Mouse (Mus musculus) testis, adult 2 months (tissue): ENCODE data around the gene Eif2b2. TPM values are rescaled to one million over a fixed set of nuclear protein-coding genes. Genes with fewer than 3 reads are reported as not detected.

Source experiments
- H3K27ac ChIP-seq: fragments of 200-500 bp; 2 replicates; pipeline ENCODE4 v1.5.1; 2012; ENCODE audit warnings: low read depth, low read length; ENCODE audit not compliant: control insufficient read depth, insufficient read depth
- H3K27me3 ChIP-seq: fragments of 200-500 bp; 2 replicates; pipeline ENCODE4 v1.6.1; 2012; ENCODE audit warnings: mild to moderate bottlenecking, low read length, moderate library complexity; ENCODE audit not compliant: control insufficient read depth, insufficient read depth
- H3K36me3 ChIP-seq: fragments of 200-500 bp; 2 replicates; pipeline ENCODE4 v1.6.1; 2012; ENCODE audit warnings: mild to moderate bottlenecking, low read length; ENCODE audit not compliant: control insufficient read depth, insufficient read depth
- H3K4me1 ChIP-seq: fragments of 200-500 bp; 2 replicates; pipeline ENCODE4 v1.6.1; 2012; ENCODE audit warnings: low read length; ENCODE audit not compliant: control insufficient read depth, insufficient read depth
- H3K4me3 ChIP-seq: fragments of 200-500 bp; 2 replicates; pipeline ENCODE4 v1.5.1; 2012; ENCODE audit warnings: low read depth, mild to moderate bottlenecking, low read length, moderate library complexity, mixed read lengths; ENCODE audit not compliant: control insufficient read depth
- CTCF ChIP-seq: fragments of 200-500 bp; IDR thresholded peaks from 2 replicates; pipeline ENCODE4 v1.5.1; 2012; ENCODE audit warnings: low read depth, mild to moderate bottlenecking, inconsistent platforms, low read length, moderate library complexity; ENCODE audit not compliant: control insufficient read depth, insufficient read depth, insufficient replicate concordance
- POLR2A ChIP-seq: fragments of 200-500 bp; IDR thresholded peaks from 2 replicates; pipeline ENCODE4 v1.6.1; 2012; ENCODE audit warnings: low read depth, mild to moderate bottlenecking, inconsistent platforms, low read length, moderate library complexity; ENCODE audit not compliant: control insufficient read depth
- polyA plus RNA-seq: library from polyadenylated mRNA; depleted of rRNA; stranded (reverse); fragments of >200 nt; gene quantifications from 2 replicates; pipeline ENCODE4 v1.2.3, GENCODE M21; 2012

The Eif2b2 gene
- polyA plus RNA-seq, 1 experiment, result 52.6 TPM

DNA sequence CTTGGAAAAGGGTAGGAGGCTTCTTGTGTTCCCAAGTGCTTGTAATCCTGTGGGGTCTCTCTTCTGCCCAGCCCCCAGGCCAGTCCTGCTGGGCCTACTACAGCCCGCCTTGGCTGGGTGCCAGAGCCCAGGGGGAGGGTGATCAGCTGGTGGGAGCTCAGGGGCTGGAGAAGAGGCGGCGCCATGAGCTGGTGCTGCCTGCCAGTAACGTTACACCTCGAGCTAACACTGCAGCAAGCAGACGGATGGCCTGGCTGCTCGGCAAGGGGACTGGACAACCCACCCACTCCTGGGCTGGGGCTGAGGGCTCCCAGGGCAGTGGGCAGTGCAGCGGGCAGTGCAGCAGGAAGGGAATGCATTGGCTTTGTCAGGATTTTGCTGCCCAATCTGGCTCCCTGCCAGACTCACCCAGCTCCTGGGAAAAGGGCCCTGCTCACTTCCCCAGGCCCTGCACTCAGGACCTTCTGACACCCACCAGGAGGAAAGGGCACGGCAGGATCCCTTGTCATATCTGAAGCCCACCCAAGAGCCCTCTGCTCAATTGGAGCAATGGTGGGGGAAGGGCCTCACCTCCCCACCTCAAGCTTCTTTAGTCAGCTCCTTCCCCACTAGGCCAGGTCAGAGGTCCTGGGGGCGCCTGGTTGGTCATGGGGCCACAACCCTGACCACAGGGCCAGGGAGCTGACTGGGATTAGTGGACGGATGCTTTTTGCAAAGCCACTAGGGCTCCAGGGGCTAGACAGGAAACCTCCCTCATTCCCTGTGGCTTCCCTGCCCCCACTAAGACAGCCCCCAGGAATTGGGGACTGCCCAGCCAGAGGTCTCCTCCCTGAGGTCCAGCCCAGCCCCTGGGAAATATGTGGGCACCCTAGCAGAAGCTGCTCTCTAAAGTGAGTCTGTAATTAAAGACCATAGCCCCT, 43.1 kb upstream of the Eif2b2 start:
- Histone ChIP-seq H3K4me3 (peak overlapping the region; percentile 51; the same call in 1 of the 2 replicates), H3K27me3 (no peaks in the 10 kb centered on the region), H3K4me1 (peaks cover 15% of the 10 kb centered on the region)

DNA sequence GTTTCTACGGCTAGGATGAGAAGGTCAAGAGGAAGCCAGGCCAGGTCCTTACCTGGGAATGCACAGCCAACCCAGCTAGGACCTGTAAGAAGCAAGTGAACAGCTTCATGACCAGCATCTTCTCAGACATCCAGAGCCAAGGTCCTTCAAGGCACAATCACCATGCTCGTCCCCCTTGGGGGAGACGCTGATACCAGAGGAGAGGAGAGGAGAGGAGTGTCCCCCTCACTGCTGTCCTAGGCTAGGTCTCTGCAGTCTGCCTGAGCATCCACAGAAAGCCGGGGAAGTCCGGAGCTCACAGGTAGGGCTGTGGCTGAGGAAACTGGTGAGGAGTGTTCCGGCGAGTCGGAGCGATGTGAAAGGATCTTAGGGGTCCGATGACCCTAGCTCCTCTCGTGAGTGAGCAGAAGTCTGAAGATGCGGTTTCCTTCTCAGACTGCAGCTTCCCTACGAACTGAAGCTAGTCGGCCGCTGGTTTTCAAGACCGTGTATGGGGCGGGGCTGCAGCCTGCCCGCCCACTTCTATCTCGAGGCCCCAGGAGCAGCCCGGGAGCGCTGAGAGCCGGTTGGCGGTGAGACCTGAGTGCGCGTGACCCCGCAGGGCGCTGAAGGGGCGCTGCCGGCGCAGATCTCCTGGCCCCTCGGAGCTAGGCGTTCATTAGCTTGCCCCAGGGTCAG, 42.3 kb upstream of the Eif2b2 start:
- no peak overlapping the region for H3K27ac ChIP-seq
- no peaks in the 10 kb centered on the region for H3K27me3 ChIP-seq
- no peaks in the 10 kb centered on the region for H3K36me3 ChIP-seq
- H3K4me1 ChIP-seq, result peaks cover 15% of the 10 kb centered on the region
- H3K4me3 ChIP-seq, result peak overlapping the region; percentile 51
- no peak for TF ChIP-seq CTCF
- TF ChIP-seq POLR2A, result no peak

More for the DNA sequence above, 43.1 kb upstream of the Eif2b2 start:
- no peak for TF ChIP-seq CTCF
- TF ChIP-seq POLR2A, result no peak
- H3K36me3 ChIP-seq, result no peaks in the 10 kb centered on the region
- H3K27ac ChIP-seq, result no peak overlapping the region

DNA sequence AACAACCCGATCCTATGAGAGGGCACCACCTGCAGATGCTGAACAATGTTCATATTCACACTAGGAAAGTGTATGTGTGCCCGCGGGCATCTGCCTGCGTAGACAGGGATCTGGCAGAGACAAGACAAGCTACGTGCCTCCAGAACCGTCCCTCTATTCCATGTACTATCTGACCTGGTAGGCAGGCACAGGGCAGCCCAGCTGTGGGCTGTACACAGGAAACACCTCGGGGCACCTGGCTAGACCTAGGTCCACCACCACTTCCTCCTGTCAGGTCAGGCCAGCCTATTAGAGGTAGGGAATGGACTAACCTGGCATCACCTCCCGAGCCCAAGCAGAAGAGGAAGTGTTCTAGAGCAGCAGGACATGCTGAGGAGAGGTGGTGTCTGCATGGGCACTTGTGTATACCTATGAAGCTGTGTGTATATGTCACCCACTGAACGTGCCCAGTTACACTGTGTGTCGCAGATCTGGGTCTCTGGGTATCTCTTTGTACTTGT, 41.5 kb upstream of the Eif2b2 start, which contains the start of gene Pgf:
Gene Pgf, minus strand, starts transcription at position 51 of the 500 bp plus-strand sequence.
- TF ChIP-seq CTCF, result no peak
- no peak for TF ChIP-seq POLR2A
- H3K4me1 ChIP-seq, result peaks cover 15% of the 10 kb centered on the region
- peak within 1 kb of the TSS; percentile 51 for H3K4me3 ChIP-seq
- H3K27ac ChIP-seq, result no peak within 1 kb of the TSS
- H3K36me3 ChIP-seq, result no peaks in the 10 kb centered on the region
- H3K27me3 ChIP-seq, result no peaks in the 10 kb centered on the region

DNA sequence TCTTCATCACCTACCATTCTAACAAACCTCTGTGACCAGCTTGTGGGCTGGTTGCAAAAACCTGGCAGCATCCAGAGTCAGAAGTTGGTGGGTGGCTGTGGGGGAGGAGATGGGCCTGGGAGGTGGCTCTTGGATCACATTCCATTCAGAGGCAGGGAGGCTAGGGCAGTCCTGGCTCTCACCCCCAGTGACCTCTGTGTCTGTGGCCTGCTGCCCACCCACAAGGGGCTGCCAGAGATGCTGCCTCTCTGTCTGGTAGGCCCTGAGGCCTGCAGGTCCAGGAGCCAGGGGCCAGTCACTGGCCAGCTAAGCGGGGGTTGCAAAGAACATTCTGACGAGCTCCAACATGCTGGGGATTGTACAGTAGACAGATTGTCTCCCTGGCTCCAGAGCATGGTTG, 41.0 kb upstream of the Eif2b2 start:
- TF ChIP-seq CTCF (no peak), POLR2A (no peak)
- peaks cover 15% of the 10 kb centered on the region for H3K4me1 ChIP-seq
- H3K36me3 ChIP-seq, result no peaks in the 10 kb centered on the region
- no peak overlapping the region for H3K4me3 ChIP-seq
- H3K27me3 ChIP-seq, result no peaks in the 10 kb centered on the region
- H3K27ac ChIP-seq, result no peak overlapping the region

DNA sequence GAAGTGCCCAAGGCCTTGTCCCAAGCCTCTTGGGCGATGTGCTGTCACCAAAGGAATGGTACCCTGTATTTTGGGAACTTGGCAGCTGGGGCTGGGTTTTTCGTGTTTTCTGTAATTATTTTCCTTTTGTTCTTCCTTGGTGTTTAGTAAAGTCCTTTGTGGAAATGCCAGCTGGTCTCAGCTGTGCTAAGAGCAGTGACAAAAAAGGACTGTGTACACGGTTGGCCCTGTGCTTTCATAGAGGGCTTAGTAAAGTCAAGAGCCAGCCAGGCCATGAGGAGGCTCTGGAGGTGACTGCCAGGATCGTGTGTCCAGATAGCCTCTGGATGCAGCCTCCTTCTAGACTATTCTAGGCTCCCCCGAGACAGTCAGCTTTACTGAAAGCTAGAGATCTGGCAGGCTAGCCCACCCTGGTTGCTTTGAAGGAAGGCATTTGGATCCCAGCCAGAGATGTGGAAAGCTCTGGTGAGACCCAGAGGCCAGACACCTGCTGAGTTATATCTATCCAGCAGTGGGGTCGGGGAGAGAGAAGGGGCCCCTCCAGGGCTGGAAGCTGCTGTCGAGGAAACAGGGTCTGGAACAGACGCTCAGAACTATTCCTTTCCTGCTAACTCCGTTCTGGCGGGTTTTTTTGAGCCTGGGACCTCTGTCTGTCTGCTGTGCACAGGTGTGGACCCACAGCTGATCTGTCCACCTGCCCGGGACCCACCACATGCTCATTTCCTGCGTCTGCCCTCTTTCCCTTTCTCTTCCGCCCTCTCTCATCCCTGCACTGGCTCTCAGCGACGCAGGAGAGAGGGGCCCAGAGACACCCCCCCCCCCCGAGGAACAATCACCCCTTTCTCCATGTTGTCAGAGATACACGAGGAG, 37.6 kb upstream of the Eif2b2 start:
- Histone ChIP-seq H3K36me3 (no peaks in the 10 kb centered on the region), H3K27ac (no peak overlapping the region), H3K27me3 (no peaks in the 10 kb centered on the region), H3K4me1 (peaks cover 10% of the 10 kb centered on the region), H3K4me3 (no peak overlapping the region)
- no peak for TF ChIP-seq POLR2A
- TF ChIP-seq CTCF, result no peak

DNA sequence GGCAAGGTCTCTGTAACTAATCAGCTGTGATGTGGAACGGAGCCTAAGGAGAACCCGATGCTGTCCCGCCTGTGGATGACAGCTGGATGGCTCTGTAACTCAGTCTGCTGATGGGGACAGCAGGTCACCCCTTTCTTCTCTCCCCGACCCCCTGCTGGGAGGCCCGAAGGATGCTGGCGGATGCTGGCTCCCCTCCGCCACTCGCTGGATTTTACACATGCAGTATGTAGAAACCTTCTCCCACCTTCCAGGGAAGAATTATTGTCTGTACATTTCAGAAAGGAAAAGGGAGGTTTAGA, 37.0 kb upstream of the Eif2b2 start:
- TF ChIP-seq CTCF, result no peak
- no peaks in the 10 kb centered on the region for H3K36me3 ChIP-seq
- no peak overlapping the region for H3K4me3 ChIP-seq
- H3K27ac ChIP-seq, result no peak overlapping the region
- peaks cover 5% of the 10 kb centered on the region for H3K4me1 ChIP-seq
- H3K27me3 ChIP-seq, result no peaks in the 10 kb centered on the region
